Mouse (Mus musculus) kidney, adult 2 months (tissue): ENCODE results near the gene Naa16.

Experiments
- CTCF ChIP-seq: fragments of 200-500 bp; conservative IDR thresholded peaks from 2 replicates; pipeline ENCODE4 v1.5.1; 2011; ENCODE audit warnings: low read depth, mild to moderate bottlenecking, control low read depth, low read length, moderate library complexity, mixed read lengths; ENCODE audit not compliant: insufficient read depth, insufficient read length
- POLR2A ChIP-seq: fragments of 200-500 bp; IDR thresholded peaks from one replicate; pipeline ENCODE4 v1.6.1; 2011; ENCODE audit warnings: low read depth, low read length, control low read depth

DNA sequence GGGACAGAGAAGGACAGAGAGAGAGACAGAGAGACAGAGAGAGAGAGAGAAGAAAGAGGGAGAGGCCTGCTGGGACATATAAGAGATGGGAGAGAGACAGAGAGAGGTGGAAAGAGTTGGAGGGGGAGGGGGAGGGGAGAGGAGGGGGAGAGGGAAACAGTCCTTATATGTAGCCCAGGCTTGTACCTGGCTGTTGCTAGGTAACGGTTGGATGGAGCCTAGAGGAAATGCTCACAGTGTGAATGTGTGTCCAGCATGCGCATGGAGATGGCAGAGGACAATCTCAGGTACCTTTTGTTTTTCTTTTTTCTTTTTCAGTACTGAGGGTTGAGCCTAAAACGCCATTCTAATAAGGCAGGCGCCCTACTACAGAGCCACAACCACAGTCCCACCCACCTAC lies 106.0 kb downstream of the Naa16 start:
- TF ChIP-seq POLR2A (no peak), CTCF (no peak)
